In the genomic region with DNA sequence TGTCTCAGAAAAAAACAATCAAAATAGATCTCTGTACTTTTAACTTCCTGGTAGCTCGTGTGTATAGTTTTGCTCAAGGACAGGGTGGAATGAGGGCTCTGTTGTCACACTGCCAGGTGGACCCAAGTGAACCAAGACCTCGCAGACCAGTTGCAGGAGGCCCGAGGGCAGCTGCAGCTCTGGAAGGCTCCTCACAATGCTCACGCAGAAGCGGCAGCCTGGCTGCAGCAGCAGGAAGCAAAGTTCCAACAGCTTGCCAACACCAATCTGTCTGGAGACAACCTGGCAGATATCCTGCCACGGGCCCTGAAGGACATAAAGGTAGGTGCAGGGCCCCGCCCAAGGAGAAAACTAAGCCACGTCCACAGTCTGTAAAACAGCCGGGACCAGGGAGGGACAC, we compare ENCODE assay signal across 29 mouse cellular contexts.
A peak's percentile ranks its signal among the peaks of the same experiment; 100 is the strongest.
DNase-seq lines count a peak whose midpoint lies in the region; ATAC-seq and TF ChIP-seq lines count a peak whose summit lies in the region.
"Had no signal": no experiment of that assay in that cellular context is flagged by ENCODE, and none has a peak within 500 bp of the region (broad histone marks: within the 10 kb centered on the region; RNA-seq: fewer than 3 reads in every experiment).

No protein-coding gene starts in this region.

- DNase-seq in kidney, adult 11 months = peak; percentile 59
- peak; percentile 21 for DNase-seq in fat pad, adult 2 months (ENCODE audit: extremely low read depth, low read depth, low spot score)
- peak; percentile 21 for DNase-seq in kidney, postnatal 10 days
- DNase-seq in lung, adult 2 months = no peak
- DNase-seq: adrenal gland, postnatal 14 days; cerebellum, adult 11 months; cerebellum, adult 9-10 months; embryo, embryonic 11 days; gastrocnemius, adult 2 months; heart, adult 2 months; heart, postnatal 10 days; lung, postnatal 36 days; right cerebral cortex, postnatal 4 days; thymus, postnatal 4 days had no signal

- no peak overlapping the region for H3K9ac ChIP-seq in kidney, embryonic 16.5 days (replicated peaks; ENCODE audit: low read length)
- H3K9ac ChIP-seq: embryonic facial prominence, embryonic 12.5 days; heart, embryonic 13.5 days; hindbrain, embryonic 15.5 days; limb, embryonic 13.5 days had no signal

- no peaks in the 10 kb centered on the region for H3K4me1 ChIP-seq in kidney, embryonic 16.5 days (ENCODE audit: insufficient read depth, low read length)
- peaks cover 6% of the 10 kb centered on the region; the same call in 1 of the 2 replicates for H3K4me1 ChIP-seq in small intestine, adult 2 months (ENCODE audit: control insufficient read depth, insufficient read depth, insufficient read length, low read length)
- H3K4me1 ChIP-seq in lung, adult 2 months (ENCODE audit: control insufficient read depth, insufficient read depth, low read length) = no peaks in the 10 kb centered on the region
- H3K4me1 ChIP-seq: embryonic facial prominence, embryonic 12.5 days; heart, embryonic 13.5 days; hindbrain, embryonic 10.5 days; hindbrain, embryonic 15.5 days; limb, embryonic 13.5 days had no signal

- 86% methylated on average over 9 of the region's 9 CpGs for WGBS in kidney, embryonic 16.5 days
- 28% methylated on average over 9 of the region's 9 CpGs for WGBS in small intestine, adult 2 months
- WGBS in lung, adult 2 months = 64% methylated on average over 9 of the region's 9 CpGs

- no peak for TF ChIP-seq POLR2A in small intestine, adult 2 months (IDR thresholded peaks at IDR 0.05; ENCODE audit: low read depth, low read length)
- TF ChIP-seq POLR2A in lung, adult 2 months (IDR thresholded peaks at IDR 0.05; ENCODE audit: borderline replicate concordance, extremely low read depth, low read depth, low read length) = no peak

- H3K4me3 ChIP-seq in kidney, embryonic 16.5 days (ENCODE audit: low read length) = no peak overlapping the region
- H3K4me3 ChIP-seq in small intestine, adult 2 months (ENCODE audit: low read depth, low read length) = peak overlapping the region; percentile 7; the same call in 1 of the 2 replicates
- no peak overlapping the region for H3K4me3 ChIP-seq in lung, adult 2 months (replicated peaks; ENCODE audit: extremely low read depth, low read depth, low read length)
- H3K4me3 ChIP-seq: embryonic facial prominence, embryonic 12.5 days; gastrocnemius, adult 2 months; heart, adult 2 months; heart, embryonic 13.5 days; hindbrain, embryonic 10.5 days; hindbrain, embryonic 15.5 days; layer of hippocampus, adult 2 months; limb, embryonic 13.5 days had no signal

- no peak overlapping the region for H3K27ac ChIP-seq in kidney, embryonic 16.5 days (ENCODE audit: low read length)
- peak overlapping the region; percentile 46 for H3K27ac ChIP-seq in small intestine, adult 2 months (ENCODE audit: insufficient read depth, low read depth, low read length)
- H3K27ac ChIP-seq: embryonic facial prominence, embryonic 12.5 days; gastrocnemius, adult 2 months; heart, adult 2 months; heart, embryonic 13.5 days; hindbrain, embryonic 10.5 days; hindbrain, embryonic 15.5 days; layer of hippocampus, adult 2 months; limb, embryonic 13.5 days had no signal

- peaks cover 42% of the 10 kb centered on the region for H3K36me3 ChIP-seq in kidney, embryonic 16.5 days (ENCODE audit: insufficient read depth, low read length)
- H3K36me3 ChIP-seq in small intestine, adult 2 months (ENCODE audit: control insufficient read depth, insufficient read depth, low read length) = peaks cover 32% of the 10 kb centered on the region
- H3K36me3 ChIP-seq: G1E had no signal

- no peaks in the 10 kb centered on the region for H3K9me3 ChIP-seq in kidney, embryonic 16.5 days (ENCODE audit: low read length)
- H3K9me3 ChIP-seq: embryonic facial prominence, embryonic 12.5 days; G1E; heart, embryonic 13.5 days; hindbrain, embryonic 10.5 days; hindbrain, embryonic 15.5 days; limb, embryonic 13.5 days had no signal

- no peak for ATAC-seq in kidney, embryonic 16.5 days (ENCODE audit: low FRiP score, low TSS enrichment)
- no peak for ATAC-seq in CD4-positive, CD25-positive, alpha-beta regulatory T cell, adult 4 months
- ATAC-seq: forebrain, embryonic 16.5 days; inflammation-experienced regulatory T-cells, adult 6 months; midbrain, embryonic 16.5 days had no signal

- no peak for TF ChIP-seq CTCF in small intestine, adult 2 months (IDR thresholded peaks at IDR 0.05; ENCODE audit: extremely low read depth, insufficient read length, insufficient replicate concordance, low read depth, low read length)
- no peak for TF ChIP-seq CTCF in lung, adult 2 months (IDR thresholded peaks at IDR 0.05; ENCODE audit: insufficient read depth, low read length)

- H3K4me2 ChIP-seq in kidney, embryonic 16.5 days (replicated peaks; ENCODE audit: low read depth, low read length) = no peak overlapping the region
- H3K4me2 ChIP-seq: embryonic facial prominence, embryonic 12.5 days; heart, embryonic 13.5 days; hindbrain, embryonic 15.5 days; limb, embryonic 13.5 days; liver, embryonic 11.5 days; midbrain, embryonic 11.5 days had no signal

- H3K27me3 ChIP-seq in kidney, embryonic 16.5 days (ENCODE audit: insufficient read depth, low read length) = no peaks in the 10 kb centered on the region
- no peaks in the 10 kb centered on the region for H3K27me3 ChIP-seq in small intestine, adult 2 months (ENCODE audit: control insufficient read depth, insufficient read depth, low read length)
- H3K27me3 ChIP-seq: embryonic facial prominence, embryonic 12.5 days; heart, embryonic 13.5 days; hindbrain, embryonic 15.5 days; limb, embryonic 13.5 days had no signal
